Mouse (Mus musculus) forebrain, postnatal 0 days (tissue): ENCODE measurements around the gene Smarcad1. TPM values are rescaled to one million over a fixed set of nuclear protein-coding genes. Genes with fewer than 3 reads are reported as not detected.

Source experiments
- ATAC-seq: fragments of 200-750 bp; cut with Nextera tagmentation; 2 replicates; pipeline ENCODE4 v1.8.0; 2017; ENCODE audit warnings: mild to moderate bottlenecking, moderate library complexity
- DNase-seq: peaks from one replicate; pipeline ENCODE4 v3.0.0-alpha.2; 2015
- H3K27ac ChIP-seq: fragments of 300-500 bp; sonication (generic); 2 replicates; pipeline ENCODE4 v1.5.1; 2014; ENCODE audit warnings: low read depth, mild to moderate bottlenecking, antibody characterized with exemption, low read length, moderate library complexity, mixed read lengths
- H3K27me3 ChIP-seq: fragments of 300-500 bp; sonication (generic); 2 replicates; pipeline ENCODE4 v1.6.1; 2014; ENCODE audit warnings: mild to moderate bottlenecking, low read length, mixed read lengths; ENCODE audit not compliant: insufficient read depth
- H3K36me3 ChIP-seq: fragments of 300-500 bp; sonication (generic); 2 replicates; pipeline ENCODE4 v1.6.1; 2014; ENCODE audit warnings: mild to moderate bottlenecking, moderate library complexity; ENCODE audit not compliant: insufficient read depth
- H3K4me1 ChIP-seq: fragments of 300-500 bp; sonication (generic); 2 replicates; pipeline ENCODE4 v1.6.1; 2014; ENCODE audit warnings: antibody characterized with exemption; ENCODE audit not compliant: insufficient read depth
- H3K4me2 ChIP-seq: fragments of 300-500 bp; sonication (generic); 2 replicates; pipeline ENCODE4 v1.6.1; 2014; ENCODE audit warnings: low read depth, mild to moderate bottlenecking, moderate library complexity
- H3K4me3 ChIP-seq: fragments of 300-500 bp; sonication (generic); 2 replicates; pipeline ENCODE4 v1.5.1; 2014; ENCODE audit warnings: low read depth, low read length, mixed read lengths
- H3K9ac ChIP-seq: fragments of 300-500 bp; sonication (generic); 2 replicates; pipeline ENCODE4 v1.6.1; 2014; ENCODE audit warnings: mild to moderate bottlenecking
- H3K9me3 ChIP-seq: fragments of 300-500 bp; sonication (generic); 2 replicates; pipeline ENCODE4 v1.6.1; 2016; ENCODE audit warnings: low read length
- CTCF ChIP-seq: sonication (generic); IDR thresholded peaks from 2 replicates; pipeline ENCODE4 v1.5.1; 2016; ENCODE audit warnings: antibody characterized with exemption, control low read depth, low read depth
- WGBS: fragments of 180-500 bp; shearing (Covaris S2); extraction: QIAGEN DNeasy Blood & Tissue Kit; methylation state at CpG from one replicate; pipeline ENCODE4 v1.1.7; 2014; 5-methylcytosine and 5-hydroxymethylcytosine counted together
- polyA plus RNA-seq: library from polyadenylated mRNA; unstranded; fragments of >200 nt; fragmentation: Nextera tagmentation; extraction: Ambion mirVana; gene quantifications from 2 replicates; pipeline ENCODE4 v1.2.1, GENCODE M21; 2015
- total RNA-seq: library from RNA; depleted of rRNA; stranded (reverse); fragments of >200 nt; gene quantifications from 2 replicates; pipeline ENCODE4 v1.2.3, GENCODE M21; 2014

Gene Smarcad1
- total and polyA plus RNA-seq, 2 experiments from 2014 or later, result 46.4 to 99.8 TPM

GRCm38 (mm10) chr6:65138243-65138642 is 95.9 kb downstream of the Smarcad1 start:
- DNase-seq, result peak; percentile 11
- H3K4me2 ChIP-seq, result no peak overlapping the region
- 23% methylated on average over 1 of the region's 1 CpGs for WGBS
- no peak for ATAC-seq
- H3K9ac ChIP-seq, result no peak overlapping the region
- no peaks in the 10 kb centered on the region for H3K9me3 ChIP-seq
- no peaks in the 10 kb centered on the region for H3K36me3 ChIP-seq
- TF ChIP-seq CTCF, result no peak
- H3K27ac ChIP-seq, result no peak overlapping the region
- H3K4me3 ChIP-seq, result no peak overlapping the region
- H3K4me1 ChIP-seq, result no peaks in the 10 kb centered on the region
- no peaks in the 10 kb centered on the region for H3K27me3 ChIP-seq

- Histone ChIP-seq H3K27ac (no peak overlapping the region), H3K9me3 (no peaks in the 10 kb centered on the region), H3K9ac (no peak overlapping the region), H3K36me3 (no peaks in the 10 kb centered on the region), H3K4me2 (no peak overlapping the region), H3K4me1 (no peaks in the 10 kb centered on the region), H3K4me3 (no peak overlapping the region), H3K27me3 (no peaks in the 10 kb centered on the region)
- DNase-seq (no peak), ATAC-seq (no peak)
- 25% methylated on average over 5 of the region's 5 CpGs for WGBS
- no peak for TF ChIP-seq CTCF
Observed at GRCm38 (mm10) chr6:65140082-65140749, 97.8 kb downstream of the Smarcad1 start.

DNA sequence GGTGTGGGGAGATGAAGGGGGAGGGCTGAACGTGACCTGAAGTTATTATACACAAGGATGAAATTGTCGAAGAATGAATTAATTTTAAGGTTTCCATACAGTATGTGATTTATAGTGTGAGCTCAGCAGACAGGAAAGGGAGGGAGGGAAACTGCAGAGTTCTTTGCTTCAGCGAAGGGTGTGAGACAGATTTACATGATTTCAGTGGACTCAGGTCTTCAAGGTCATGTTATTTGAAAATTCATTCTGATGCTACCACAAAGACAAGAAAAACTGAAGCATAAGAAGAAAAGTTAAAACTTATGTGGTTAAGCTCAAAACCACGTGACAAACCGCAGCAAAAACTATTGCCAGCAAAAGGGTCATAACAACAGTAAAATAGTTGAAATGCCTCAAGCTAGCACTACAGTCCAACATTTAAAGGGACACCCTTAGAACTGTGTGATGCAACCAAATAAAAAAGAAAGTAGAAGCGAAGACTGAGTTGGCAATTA is 98.4 kb downstream of the Smarcad1 start:
- Histone ChIP-seq H3K36me3 (no peaks in the 10 kb centered on the region), H3K9me3 (no peaks in the 10 kb centered on the region), H3K27me3 (no peaks in the 10 kb centered on the region), H3K4me2 (no peak overlapping the region), H3K27ac (no peak overlapping the region), H3K4me1 (no peaks in the 10 kb centered on the region), H3K4me3 (no peak overlapping the region), H3K9ac (no peak overlapping the region)
- no peak for ATAC-seq
- DNase-seq, result no peak
- 55% methylated on average over 6 of the region's 6 CpGs for WGBS
- no peak for TF ChIP-seq CTCF

- Histone ChIP-seq H3K36me3 (no peaks in the 10 kb centered on the region), H3K4me2 (no peak overlapping the region), H3K9ac (no peak overlapping the region), H3K9me3 (no peaks in the 10 kb centered on the region), H3K4me3 (no peak overlapping the region), H3K27ac (no peak overlapping the region), H3K4me1 (no peaks in the 10 kb centered on the region), H3K27me3 (no peaks in the 10 kb centered on the region)
- no peak for DNase-seq
- 72% methylated on average over 1 of the region's 1 CpGs for WGBS
- no peak for TF ChIP-seq CTCF
- ATAC-seq, result no peak
Observed at GRCm38 (mm10) chr6:65142316-65142715, 99.9 kb downstream of the Smarcad1 start.

GRCm38 (mm10) chr6:65144621-65145205 is 102.3 kb downstream of the Smarcad1 start, which contains the start of gene Hpgds:
TSS of gene Hpgds (minus strand) at chr6:65144908.
- Histone ChIP-seq H3K4me3 (no peak within 1 kb of the TSS), H3K36me3 (no peaks in the 10 kb centered on the region), H3K4me1 (no peaks in the 10 kb centered on the region), H3K27me3 (no peaks in the 10 kb centered on the region), H3K9me3 (no peaks in the 10 kb centered on the region), H3K9ac (no peak within 1 kb of the TSS), H3K27ac (no peak within 1 kb of the TSS), H3K4me2 (peak within 1 kb of the TSS; percentile 5; the same call in 1 of the 2 replicates)
- 32% methylated on average over 16 of the region's 16 CpGs for WGBS
- ATAC-seq (no peak), DNase-seq (no peak)
- TF ChIP-seq CTCF, result no peak

- no peaks in the 10 kb centered on the region for H3K27me3 ChIP-seq
- WGBS, result 89% methylated on average over 4 of the region's 4 CpGs
- H3K9ac ChIP-seq, result no peak overlapping the region
- no peak overlapping the region for H3K27ac ChIP-seq
- H3K4me3 ChIP-seq, result no peak overlapping the region
- H3K4me1 ChIP-seq, result no peaks in the 10 kb centered on the region
- H3K9me3 ChIP-seq, result no peaks in the 10 kb centered on the region
- TF ChIP-seq CTCF, result no peak
- H3K36me3 ChIP-seq, result no peaks in the 10 kb centered on the region
- no peak overlapping the region for H3K4me2 ChIP-seq
- DNase-seq, result no peak
- no peak for ATAC-seq
Observed at GRCm38 (mm10) chr6:65146363-65146762, 104.0 kb downstream of the Smarcad1 start.

GRCm38 (mm10) chr6:65150703-65151102 is 108.3 kb downstream of the Smarcad1 start:
- ATAC-seq, result no peak
- 11% methylated on average over 22 of the region's 22 CpGs for WGBS

More at GRCm38 (mm10) chr6:65150703-65151102, 108.3 kb downstream of the Smarcad1 start:
- TF ChIP-seq CTCF, result no peak
- 0 out of 2 replicates have a peak overlapping the region, but pooled peaks have one; percentile 9 for H3K4me3 ChIP-seq
- no peak for DNase-seq
- H3K27ac ChIP-seq, result no peak overlapping the region
- H3K4me1 ChIP-seq, result no peaks in the 10 kb centered on the region
- no peak overlapping the region for H3K9ac ChIP-seq
- H3K36me3 ChIP-seq, result no peaks in the 10 kb centered on the region
- no peaks in the 10 kb centered on the region for H3K9me3 ChIP-seq
- H3K4me2 ChIP-seq, result peak overlapping the region; percentile 30
- no peaks in the 10 kb centered on the region for H3K27me3 ChIP-seq
